Mouse (Mus musculus): ENCODE measurements around the gene Ccdc78.

DNA sequence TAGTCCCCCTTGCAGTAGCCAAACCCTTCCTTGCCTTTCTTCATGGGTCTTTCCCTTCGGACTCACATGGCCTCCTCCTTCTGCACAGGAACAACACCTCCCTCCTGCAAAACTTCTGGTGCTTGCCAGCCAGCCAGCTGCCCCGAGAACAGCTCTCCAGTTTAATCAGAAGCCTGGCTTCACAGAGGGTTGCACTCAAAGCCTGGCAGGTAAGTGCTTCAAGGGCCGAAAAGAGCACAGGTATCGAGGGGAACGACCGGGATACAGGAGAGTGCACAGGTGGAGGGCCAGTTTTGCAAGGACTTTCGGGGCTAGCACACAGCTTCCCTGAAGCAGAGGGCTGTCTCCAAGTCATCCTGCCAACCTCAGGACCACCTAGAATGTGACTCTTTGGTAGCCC is 47.5 kb upstream of the Ccdc78 start:
- TF ChIP-seq POLR2A (IDR thresholded peaks at IDR 0.05; ENCODE audit: insufficient read length, low read depth) (no peak), REST (IDR thresholded peaks at IDR 0.05; ENCODE audit: insufficient read depth, insufficient read length) (no peak), CEBPB (IDR thresholded peaks at IDR 0.05; ENCODE audit: insufficient read depth, poor library complexity, severe bottlenecking) (no peak), MYOD1 (IDR thresholded peaks at IDR 0.05; ENCODE audit: control insufficient read depth in 1 of 3, insufficient read length in 2 of 3, low read depth in 2 of 3) (no peak), USF1 (IDR thresholded peaks at IDR 0.05; ENCODE audit: low read depth) (no peak), MYOG (IDR thresholded peaks at IDR 0.05; ENCODE audit: control insufficient read depth in 1 of 3, insufficient read depth in 1 of 3, insufficient read length in 2 of 3, low read depth in 2 of 3) (no peak), MAX (IDR thresholded peaks at IDR 0.05; ENCODE audit: low read depth) (no peak), POLR2AphosphoS2 (IDR thresholded peaks at IDR 0.05; ENCODE audit: insufficient read length, low read depth) (no peak), E2F4 (IDR thresholded peaks at IDR 0.05; ENCODE audit: insufficient read depth) (no peak), TCF3 (IDR thresholded peaks at IDR 0.05; ENCODE audit: insufficient read length, low read depth) (no peak), SRF (IDR thresholded peaks at IDR 0.05; ENCODE audit: control insufficient read depth, insufficient read length, low read depth) (no peak), TCF12 (IDR thresholded peaks at IDR 0.05; ENCODE audit: insufficient read depth, poor library complexity, severe bottlenecking) (no peak)
